Mouse (Mus musculus): ENCODE results near the gene Urb1.
A peak's percentile ranks its signal among the peaks of the same experiment; 100 is the strongest.
"Not testable (repeated sequence)": the region's sequence is repeated elsewhere in the genome, so short reads cannot be mapped to it uniquely, and the experiment has no call there.

Gene Urb1

DNA sequence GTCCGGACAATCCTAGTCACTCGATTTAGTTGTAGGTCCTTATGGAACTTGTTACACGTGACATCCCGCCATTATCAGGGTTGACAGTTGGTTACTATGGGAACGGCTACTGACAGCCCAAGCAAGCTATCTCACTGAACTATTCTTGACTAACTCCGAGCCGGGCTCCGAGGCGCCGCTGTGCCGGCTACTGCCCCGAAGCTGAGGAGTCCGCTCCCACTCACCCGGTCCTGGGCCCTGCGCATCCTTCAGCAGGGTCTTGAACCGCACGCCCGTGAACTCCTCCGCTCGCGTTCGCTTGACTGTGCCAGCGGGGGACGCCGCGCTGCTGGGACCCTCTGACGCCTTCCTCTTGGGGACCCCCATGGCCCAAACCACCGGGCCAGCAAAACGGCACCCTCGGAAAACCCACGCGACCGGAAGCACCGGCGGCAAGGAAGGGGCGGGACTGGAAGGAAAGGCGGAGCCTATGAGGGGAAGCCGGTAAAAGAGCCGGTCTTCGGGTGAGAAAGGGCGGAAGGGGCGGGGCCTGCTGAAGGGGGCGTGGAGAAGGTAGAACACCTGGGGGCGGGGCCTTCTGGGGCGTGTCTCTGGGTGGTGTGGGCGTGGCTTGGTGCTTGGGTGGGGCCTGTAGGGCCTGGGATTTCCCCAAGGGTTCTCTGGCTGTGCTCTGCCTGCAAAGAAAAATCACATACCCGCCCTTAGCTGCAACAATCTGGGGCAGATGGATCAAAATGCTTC, at the start of gene Urb1:
TSS of gene Urb1 (minus strand) at position 439 of the 741 bp plus-strand sequence.
- peak; percentile 97 for DNase-seq

DNA sequence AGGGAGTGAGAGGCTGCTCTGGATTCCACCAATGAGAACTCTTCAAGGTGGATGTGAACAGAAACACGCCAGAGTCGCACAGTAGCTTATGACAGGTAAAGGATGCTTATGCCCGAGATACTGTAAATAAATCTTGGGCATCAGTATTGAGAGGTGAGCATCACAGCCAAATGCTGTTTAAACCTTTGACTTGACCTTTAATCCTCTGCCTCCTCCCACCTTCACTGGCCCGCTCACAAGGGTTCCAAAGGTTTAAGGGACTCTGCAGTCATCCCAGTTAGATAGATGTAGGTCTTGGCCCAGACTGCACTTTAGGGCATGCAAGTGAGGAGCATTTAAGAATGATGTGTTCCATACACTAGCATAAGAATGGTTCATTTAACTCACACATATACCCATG, 48.0 kb upstream of the Urb1 start:
- no peak for DNase-seq

DNA sequence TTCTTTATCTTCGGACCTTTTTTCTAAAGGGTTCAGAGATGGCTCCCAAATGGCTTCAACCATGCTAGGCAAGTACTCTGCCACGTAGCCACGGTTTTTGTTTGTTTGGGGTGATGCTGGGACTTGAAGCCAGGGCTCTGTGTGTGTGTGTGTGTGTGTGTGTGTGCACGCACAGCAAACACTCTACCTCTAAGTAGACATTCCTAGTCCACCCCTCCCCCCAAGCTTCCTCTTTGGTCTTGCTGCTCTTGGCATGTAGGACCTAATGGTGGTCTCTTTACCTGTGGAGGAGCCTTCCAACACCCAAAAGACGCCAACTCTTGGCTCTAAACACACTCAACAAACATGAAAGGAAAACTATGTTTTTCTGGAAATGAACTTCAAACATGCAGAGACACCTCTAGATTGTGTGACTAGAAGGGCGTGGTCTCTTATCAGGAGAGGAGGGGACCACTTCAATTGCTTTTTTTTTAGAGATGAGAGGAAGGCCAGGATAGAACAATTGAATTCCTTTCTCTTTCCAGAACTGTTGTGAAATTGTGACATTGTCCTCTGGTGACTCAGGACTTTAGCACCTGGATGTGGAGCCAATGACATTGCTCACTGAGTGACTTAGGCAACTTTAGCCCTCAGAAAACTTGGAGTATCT, 46.5 kb upstream of the Urb1 start:
- DNase-seq = no peak

DNA sequence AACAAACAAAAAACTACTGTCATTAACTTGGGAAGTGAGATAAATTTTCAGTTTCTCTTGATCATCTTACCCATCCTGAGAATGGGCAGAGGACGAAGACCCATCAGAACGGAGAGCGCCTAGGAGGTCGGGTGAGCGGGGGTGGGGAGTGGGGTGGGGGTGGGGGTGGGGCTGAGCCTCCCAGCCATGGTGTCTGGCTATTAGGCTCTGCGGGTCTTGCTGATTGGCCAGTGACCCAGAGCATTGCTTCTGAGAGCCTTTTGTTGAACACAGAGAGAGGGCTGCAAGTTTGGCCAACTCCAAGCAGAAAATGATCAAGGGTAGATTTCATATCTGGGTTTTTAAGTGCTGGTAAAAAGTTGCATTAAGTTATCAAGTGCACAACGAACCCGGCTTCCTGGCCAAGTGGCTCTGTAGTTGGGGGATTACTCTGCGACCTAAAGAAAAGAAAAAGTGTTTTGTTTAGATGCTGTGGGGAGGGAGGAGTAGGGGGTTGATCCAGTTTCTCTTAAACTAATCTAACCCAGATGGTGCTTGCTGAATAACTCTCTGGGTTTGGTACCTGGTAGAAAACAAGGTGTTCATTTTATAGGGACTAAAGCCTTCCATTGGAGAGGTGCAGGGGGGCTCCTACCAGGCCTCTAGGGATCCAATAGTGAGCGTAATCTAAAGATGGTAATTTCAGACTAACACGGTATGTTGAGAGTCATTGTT, 41.6 kb upstream of the Urb1 start:
- no peak for DNase-seq

DNA sequence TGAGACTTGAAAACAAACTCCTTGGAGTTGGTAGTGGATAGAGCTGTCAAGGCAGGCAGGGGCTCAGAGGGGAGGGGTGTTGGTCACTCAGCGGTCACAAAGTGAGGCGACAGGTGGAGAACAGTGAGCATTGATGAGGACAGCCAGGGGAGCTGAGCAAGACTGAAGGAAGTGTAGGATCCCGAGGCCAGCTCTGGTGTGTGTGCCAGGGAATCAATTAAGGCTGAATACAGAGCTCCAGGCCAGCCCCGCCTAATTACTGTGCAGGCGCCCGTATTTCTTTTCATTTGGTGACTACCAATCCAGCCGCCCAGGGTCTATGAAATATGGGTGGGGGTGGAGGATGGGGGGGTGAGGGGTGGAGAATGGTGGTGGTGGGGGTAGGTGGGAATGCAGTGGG, 40.7 kb upstream of the Urb1 start:
- DNase-seq = no peak

DNA sequence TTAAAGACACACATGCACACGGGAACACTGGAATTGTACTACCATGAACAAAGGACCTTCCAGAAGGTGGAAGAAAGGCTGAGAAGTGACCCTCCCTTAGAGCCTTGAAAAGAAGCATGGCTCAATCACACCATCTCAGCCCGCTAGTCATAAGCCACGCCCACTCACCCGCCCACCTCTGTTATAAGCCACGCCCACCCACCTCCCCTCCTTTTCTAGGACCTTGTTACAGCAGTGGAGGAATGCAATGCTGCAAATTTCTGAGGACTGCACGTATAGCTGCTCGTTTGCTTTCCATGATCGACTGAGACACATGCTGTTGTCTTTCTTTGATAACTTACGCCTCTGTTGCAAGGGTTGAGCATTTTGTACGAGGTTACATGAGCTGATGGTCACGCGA, 39.0 kb upstream of the Urb1 start:
- no peak for DNase-seq

DNA sequence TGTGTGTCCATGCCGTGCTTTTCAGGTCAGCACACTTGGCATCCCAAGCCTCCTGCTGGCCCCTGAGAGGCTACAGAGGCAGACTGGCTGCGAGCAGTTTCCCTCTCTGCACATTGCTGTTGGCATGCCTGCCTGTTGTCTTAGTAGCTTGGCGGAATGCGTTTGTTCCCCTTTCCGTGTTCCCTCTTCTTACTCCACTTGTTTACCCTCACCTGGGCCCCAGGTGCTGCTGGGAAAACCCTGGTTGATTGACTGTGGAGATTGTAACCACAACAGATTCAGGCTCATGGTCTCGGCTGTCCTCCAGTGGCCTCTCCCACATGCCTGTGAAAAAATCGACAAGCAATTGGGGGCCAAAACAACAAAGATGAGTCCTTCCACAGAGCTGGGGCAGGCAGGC, 38.5 kb upstream of the Urb1 start:
- DNase-seq = peak; percentile 51

DNA sequence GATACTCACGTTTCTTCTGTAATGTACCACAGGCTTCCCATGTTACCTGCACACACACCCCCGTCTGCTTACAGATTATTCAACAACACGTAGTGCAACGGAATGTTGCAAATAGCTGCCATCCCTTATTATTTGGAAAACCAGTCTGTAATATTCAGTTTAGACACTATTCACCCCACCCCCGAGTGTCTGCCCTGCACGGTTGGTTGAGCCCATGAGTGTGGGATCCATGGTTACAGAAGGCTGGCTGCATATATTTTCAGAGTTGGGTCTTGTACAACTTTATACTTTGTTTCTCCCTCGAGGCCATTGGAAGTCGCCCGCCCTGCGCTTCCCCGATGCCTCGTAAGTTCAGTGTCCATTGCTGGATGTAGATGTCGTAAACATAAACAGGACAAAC, 35.4 kb upstream of the Urb1 start:
- no peak for DNase-seq

DNA sequence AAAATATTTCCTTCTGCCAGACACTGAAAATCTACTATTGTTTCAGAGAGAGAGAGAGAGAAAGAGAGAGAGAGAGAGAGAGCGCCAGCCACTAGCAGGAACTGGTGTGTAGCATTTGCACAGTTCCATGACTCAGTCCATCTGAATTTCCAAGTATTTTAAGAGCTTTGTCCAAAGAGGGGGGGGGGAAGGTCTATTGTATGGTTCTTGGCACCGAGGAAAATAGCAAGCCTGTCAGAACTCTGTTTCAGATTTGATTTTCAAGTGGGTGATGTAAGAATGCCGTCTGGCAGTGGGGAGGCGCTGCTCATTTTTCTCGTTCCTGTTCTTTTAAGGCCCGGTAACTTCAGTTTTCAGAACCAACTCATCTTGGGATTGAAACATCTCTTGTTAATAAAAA, 34.8 kb upstream of the Urb1 start:
- DNase-seq = no peak

DNA sequence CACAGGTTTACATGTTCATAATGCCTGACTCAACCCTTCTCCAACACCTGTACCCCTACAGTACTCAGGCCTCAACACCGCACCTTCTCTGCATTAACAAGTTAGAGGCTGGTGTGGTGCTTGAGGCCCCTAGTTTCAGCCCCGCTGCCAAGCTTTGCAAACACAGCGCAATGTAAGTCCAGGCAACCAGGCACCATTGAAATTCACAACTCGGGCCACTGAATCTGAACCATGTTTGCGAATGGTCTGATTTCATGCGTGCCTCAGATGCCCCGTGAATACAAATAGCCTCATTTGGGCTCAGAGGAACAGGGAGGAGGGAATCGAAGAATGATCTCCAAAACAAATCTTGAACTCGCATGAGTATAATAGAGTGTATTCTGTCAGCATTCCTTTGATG, 32.0 kb upstream of the Urb1 start:
- DNase-seq = no peak

DNA sequence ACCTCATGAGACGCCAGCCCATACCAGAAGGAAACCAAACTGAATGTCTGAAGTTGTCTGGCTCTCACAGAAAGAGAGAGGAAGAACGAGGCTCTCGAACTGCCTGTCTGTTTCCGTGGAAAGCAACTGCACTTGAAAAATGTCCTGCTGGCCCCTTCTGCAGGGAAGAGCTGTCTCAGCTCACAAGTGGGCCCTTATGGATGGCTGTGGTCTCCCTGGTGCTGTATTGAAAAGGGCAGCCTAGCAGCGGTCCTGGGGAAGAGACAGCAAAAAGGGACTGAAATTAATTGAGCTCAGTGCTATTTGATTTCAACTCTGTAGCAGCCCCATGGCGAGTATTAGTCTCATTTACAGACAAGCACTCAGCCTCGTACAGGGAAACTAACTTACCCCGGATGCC, 27.2 kb upstream of the Urb1 start:
- no peak for DNase-seq

DNA sequence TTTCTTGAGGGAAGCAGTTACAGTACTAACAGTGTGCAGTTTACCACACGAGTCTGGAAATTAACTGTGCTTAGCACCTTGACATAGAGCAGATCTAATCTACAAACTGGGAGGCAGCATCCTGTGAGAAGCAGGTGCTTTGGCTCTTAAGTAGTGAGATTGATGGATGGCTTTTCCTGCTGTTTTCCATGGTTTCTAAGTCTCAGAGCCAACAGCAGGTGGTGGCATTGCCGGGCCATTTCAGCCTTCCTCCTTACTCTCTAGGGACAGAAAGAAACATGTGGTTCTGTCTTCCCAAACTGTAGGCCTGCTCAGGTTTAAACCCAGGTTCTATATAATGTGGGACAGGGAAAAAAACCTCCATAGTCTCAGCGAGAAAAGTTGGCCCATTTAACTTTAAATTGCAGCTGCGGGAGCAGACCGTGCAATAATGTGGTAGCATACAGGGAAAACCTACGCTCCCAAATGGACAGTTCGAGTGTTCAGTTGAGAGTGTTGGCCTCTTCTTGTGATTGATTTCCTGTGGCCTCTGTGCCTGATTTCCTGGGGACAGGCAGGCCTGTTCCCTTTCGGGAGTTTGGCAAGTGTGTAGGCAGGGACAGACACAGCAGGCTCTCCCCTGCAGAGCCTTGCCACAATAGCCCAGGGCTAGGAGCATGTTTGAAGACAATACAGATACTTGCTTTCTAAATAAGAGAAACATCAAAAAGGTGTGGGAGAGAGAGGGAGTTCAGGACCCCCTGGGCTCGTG, 23.0 kb upstream of the Urb1 start:
- DNase-seq = no peak

DNA sequence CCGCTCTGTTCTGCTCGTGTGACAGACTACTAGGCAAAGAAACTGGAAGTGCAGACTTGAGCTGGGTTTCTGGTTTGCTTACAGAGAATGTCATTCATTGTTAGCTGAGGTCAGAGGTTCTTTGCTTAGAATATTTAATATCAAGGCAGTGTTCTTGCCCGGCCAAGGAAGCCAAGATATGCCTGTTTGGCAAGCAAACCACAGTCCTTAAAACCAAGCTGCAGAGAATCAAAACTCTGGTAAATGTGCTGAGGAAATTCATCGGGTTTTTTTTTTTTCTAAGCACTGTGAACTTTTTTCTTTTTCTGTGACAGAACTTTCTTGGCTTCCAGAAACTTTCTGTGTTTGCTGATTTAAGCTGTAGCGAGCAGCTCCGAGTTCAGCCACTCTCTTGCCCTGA, 22.3 kb upstream of the Urb1 start:
- no peak for DNase-seq

DNA sequence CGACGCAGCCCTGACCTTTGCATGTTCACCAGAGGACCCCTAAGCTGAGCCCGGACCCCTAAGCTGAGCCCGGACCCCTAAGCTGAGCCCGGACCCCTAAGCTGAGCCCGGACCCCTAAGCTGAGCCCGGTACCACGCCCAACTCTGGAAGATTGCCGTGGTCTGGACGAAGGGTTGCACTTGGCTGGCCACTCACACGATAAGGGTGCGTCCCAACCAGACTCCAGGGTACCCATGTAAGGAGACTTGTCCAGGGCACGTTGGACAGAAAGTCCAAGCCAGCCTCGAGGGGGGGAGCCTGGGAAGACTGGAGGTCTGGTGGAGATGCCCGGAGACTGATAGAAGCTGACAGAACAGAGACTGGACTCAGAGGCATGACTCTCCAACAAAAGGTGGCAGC, 21.5 kb upstream of the Urb1 start:
- DNase-seq = no peak

DNA sequence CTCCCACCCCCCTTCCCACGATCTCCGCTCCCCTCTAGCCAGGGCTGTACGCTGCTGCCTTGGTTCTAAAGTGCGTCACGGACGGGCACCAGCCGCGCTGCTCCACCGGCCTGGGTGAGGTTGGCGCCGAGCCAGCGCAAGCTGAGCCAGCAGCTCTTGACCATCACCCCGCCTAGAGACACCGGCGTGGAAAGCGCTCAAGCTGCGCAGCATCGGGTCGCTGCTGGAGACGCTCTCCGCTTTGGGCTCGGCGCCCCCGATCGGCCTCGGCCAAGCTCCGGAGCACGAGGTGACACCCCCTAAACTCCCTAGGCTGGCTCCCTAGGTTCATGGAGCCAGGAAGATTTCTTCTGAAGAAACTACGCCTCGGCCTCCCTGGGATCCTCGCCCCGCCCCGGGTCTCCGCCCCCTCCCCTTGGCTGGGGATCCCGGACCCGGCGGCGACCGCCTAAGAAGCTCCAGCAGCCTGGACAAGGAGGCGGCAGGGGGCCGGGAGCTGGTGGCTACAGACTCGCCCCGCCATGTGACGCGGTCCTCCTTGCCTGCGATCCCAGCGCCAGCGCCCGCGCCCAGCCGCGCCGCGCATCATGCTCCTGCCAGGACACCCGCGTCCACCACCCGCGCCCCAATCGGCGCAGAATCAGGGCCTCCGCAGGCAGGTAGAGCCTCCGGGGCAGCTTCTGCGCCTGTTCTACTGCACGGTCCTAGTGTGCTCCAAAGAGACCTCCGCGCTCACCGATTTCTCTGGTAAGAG, 20.6 kb upstream of the Urb1 start:
- peak; percentile 77 for DNase-seq

DNA sequence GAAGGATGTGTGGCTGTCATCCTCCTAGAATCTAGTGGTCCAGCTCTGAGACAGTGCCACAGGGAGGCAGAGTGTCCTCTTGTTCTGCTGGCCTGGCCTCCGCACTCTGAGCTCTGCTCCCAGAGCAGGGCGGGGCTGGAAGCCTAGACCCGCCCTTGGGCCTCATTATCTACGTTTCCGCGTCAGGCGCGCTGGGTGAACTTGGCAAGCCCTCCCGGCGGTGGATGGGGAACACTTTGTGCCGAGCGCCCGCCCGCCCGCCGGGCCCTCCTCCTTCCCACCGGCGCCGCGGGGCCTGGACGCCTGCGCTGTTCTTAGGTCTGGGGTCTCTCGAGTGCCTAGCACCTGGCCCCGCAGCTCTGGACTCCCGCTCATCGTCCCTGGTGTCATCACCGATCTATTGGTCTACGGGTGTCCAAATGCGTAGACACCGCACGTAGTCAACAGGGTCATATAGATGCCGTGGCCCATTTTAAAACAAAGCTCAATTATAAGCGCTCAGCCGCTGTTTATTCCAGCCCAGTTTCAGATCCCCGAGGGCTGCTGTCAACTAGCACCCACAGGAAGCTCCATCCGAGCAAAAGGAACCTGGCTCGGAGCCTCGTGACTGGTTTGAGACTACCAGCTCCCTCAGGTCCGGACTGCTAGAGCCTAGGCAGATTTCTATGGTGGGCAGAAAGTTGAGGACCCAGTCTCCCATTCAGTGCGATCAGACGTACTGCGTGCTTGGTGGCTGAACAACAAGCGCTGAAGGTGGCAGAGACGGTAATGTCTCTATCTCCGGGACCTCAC, 19.9 kb upstream of the Urb1 start:
- DNase-seq = peak; percentile 89

DNA sequence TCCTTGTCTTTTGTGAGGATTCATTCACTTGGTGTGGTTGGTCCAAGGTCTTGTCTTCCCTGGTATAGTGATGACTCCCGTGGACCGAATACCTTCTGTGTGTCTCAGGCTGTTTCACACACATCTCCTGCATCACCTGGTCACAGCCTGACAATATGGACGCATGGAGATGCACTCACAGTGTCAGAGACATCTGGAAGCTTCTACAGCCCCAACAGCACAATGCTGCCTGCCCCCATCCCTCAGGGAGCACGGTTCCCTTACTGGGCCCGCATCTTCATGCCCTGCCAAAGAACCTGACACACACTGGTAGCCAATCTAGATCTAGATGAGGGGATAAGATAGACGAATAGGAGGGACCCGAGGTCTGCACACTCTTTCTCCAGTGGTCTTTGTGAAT, 18.9 kb upstream of the Urb1 start:
- no peak for DNase-seq

DNA sequence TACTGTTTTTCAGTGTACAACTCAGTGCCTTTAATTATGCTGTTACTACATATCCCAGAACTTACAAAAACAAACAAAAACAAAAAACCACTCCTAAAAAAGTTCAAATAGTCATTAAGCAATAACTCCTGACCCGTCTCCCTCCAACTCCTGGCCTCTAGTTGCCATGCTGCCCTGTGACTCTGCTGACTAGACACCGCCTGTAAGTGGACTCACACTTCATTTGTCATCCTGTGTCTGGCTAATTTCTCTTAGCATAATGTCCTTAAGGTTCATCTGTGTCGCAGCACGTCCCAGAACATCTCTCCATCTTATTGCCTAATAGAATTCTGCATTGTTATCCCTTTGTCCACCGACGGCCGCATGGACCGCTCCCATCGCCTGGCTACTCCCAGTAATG, 17.3 kb upstream of the Urb1 start:
- no peak for DNase-seq

DNA sequence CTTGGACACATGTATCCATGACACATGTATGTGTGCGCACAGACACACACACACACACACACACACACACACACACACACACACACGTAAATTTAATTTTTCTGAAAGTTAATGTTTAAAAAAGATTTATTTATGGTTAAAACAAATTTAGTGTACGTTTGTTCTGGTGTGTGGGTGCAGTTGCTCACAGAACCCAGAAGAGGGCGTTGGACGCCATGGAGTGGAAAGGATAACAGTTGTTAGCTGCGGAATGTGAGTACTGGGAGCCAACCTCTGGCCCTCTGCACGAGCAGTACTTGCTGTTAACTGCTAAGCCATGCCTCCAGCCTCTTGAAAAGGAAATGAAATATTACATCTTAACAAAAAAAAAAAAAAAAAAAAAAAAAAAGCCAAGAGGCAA, 16.2 kb upstream of the Urb1 start, which contains the start of gene Eva1c:
TSS of gene Eva1c (plus strand) at position 263 of the 400 bp plus-strand sequence.
- DNase-seq = no peak

DNA sequence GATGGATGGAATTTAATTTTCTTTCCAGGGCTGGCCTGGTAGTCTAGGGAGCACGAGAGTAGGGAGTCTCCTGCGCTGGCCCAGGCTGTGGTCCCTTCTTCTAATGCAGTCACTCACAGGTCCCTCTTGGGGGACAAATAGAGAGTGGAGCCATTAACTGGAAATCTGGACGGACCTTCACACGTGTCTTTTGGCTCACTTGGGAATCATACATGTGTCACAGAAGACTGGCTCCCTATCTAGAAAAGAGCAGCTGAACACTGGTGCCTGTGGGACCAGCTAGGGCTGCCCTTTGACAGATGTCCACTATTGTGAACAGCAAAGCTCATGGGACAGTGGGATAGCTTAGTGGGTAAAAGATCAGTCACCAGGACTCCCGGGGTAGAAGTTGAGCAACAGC, 15.8 kb upstream of the Urb1 start:
- no peak for DNase-seq

DNA sequence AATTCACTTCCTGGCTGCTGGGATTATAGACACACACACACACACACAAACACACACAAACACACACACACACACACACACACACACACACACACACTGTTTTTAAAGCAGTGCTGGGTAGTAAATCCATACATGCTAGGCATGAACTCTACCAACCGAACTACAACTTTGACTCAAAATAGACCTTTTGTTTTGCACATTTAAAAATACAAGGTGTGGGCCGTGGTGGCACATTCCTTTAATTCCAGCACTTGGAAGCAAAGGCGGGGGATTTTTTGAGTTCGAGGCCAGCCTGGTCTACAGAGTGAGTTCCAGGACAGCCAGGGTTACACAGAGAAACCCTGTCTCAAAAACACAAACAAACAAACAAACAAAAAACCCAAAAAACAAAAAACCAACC, 13.8 kb upstream of the Urb1 start:
- DNase-seq = not testable (repeated sequence)

DNA sequence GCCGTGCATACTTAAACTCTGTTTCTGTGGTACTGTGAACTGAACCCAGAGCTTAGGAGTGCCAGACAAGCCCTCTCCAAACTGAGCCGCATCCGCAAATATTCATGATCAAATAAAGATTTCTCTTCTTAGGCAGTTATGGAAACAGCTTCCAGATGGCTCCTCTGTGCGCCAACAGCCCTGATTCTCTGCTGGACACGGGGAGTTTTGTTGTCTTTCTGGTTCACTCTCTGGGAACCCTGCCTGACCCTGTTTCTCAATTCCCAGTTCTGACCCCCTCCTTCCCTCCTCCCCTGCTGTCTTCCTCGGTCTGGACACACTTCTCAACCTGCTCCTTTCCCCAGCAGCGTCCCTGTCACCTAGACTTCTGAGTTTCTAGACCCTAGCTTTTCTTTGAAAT, 12.8 kb upstream of the Urb1 start:
- no peak for DNase-seq

All from kidney, adult 11 months (tissue).